Mouse (Mus musculus) adrenal gland, adult 2 months (tissue): Measurements from ENCODE around the gene Rmdn2. TPM values are rescaled to one million over a fixed set of nuclear protein-coding genes. Genes with fewer than 3 reads are reported as not detected.

Experiments used
- DNase-seq: peaks from one replicate; pipeline ENCODE4 v3.0.0; 2021
- polyA plus RNA-seq: library from polyadenylated mRNA; depleted of rRNA; stranded (reverse); fragments of >200 nt; gene quantifications from 2 replicates; pipeline ENCODE4 v1.2.3, GENCODE M21; 2012
- total RNA-seq, 2 experiments: library from RNA; stranded (reverse); gene quantifications; 2 replicates each; pipeline ENCODE4 v1.2.3; 2021

Rmdn2 gene
- total and polyA plus RNA-seq, 3 experiments, result 9.5 to 503 (median 281) TPM

- DNase-seq, result no peak
Observed at GRCm38 (mm10) chr17:79615897-79616296, 4.2 kb downstream of the Rmdn2 start.

- DNase-seq, result peak; percentile 48
Observed at GRCm38 (mm10) chr17:79616621-79617020, 5.0 kb downstream of the Rmdn2 start.

- DNase-seq, result peak; percentile 47
Observed at GRCm38 (mm10) chr17:79618455-79618854, 6.8 kb downstream of the Rmdn2 start.

DNA sequence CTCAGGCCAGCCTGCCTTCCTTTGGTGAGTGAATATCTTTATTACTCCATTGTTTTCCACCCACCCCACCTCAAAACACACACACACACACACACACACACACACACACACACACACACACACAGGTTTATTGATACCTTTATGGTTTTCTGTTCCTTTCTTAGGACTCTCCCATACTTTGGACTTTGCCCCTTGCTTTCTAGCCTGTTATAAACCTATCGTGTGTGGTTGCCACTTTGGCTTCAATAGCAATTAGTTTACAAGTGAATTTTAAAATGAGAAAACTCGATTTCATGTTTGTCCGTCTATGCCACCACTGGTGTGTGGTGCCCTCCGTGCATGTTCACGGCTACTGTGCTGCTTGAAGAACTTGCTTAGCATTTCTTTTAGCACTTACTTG lies 7.3 kb downstream of the Rmdn2 start:
- no peak for DNase-seq

DNA sequence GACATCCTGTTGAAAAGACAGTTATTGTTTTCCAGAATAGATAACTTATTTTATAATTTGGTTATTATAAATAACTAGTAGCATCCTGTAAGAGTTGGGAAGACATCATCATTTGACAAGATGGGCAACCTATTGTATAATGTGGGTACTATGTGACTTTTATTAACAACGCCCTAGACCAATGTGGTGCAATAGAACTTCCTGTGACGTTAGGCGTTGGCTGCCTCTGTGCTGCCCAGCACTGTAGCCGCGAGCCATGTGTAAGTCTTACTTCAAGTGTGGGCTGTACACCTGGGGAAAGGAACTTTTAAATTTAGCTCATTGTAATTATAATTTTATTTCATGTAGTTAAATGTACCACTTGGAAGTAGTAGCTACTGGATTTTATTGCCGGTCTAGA lies 10.4 kb downstream of the Rmdn2 start:
- DNase-seq, result no peak

GRCm38 (mm10) chr17:79622574-79622973 lies 10.9 kb downstream of the Rmdn2 start:
- DNase-seq, result no peak

- DNase-seq, result no peak
Observed at GRCm38 (mm10) chr17:79623841-79624240, 12.2 kb downstream of the Rmdn2 start.

- no peak for DNase-seq
Observed at GRCm38 (mm10) chr17:79626241-79626816, 14.7 kb downstream of the Rmdn2 start.

- DNase-seq, result peak; percentile 53
Observed at GRCm38 (mm10) chr17:79649893-79650292, 38.2 kb downstream of the Rmdn2 start.

- DNase-seq, result no peak
Observed at GRCm38 (mm10) chr17:79650297-79650696, 38.6 kb downstream of the Rmdn2 start.

DNA sequence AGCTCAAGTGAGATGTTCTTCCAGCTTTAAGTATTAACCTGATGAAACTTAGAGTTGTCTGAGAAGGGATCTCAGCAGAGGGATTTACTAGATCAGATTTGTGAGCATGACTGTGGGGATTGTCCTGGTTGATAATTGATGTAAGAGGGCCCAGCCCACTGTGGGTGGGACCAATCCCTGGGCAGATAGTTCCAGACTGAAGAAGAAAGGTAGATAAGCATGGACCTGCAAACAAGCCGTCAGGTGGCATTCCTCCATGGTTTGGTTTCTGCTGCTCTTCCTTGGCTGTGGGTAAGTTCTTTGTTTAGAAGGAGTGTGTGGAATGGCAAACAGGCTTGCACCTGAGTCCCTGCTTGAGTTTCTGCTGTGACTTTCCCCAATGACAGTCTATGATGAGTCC lies 41.5 kb downstream of the Rmdn2 start:
- DNase-seq, result no peak

DNA sequence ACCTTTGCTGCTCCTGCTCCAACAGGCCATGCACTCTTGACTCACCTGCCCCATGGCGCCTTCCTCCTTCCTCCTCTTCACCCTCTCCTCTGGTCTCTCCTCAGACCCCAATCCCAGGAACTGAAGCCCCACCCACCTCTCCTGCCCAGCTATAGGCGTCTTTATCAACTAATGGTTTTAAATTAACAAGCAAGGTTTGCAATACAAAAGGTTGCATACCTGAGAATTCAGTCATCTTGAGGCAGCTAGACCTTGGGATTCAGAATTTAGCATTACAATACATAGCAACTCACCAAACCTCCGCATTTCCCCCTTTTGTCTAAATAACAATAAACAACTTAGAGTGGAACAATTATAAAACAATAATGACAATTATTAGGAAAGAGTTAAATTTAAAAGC lies 42.5 kb downstream of the Rmdn2 start:
- no peak for DNase-seq

- DNase-seq, result no peak
Observed at GRCm38 (mm10) chr17:79657785-79658184, 46.1 kb downstream of the Rmdn2 start.

DNA sequence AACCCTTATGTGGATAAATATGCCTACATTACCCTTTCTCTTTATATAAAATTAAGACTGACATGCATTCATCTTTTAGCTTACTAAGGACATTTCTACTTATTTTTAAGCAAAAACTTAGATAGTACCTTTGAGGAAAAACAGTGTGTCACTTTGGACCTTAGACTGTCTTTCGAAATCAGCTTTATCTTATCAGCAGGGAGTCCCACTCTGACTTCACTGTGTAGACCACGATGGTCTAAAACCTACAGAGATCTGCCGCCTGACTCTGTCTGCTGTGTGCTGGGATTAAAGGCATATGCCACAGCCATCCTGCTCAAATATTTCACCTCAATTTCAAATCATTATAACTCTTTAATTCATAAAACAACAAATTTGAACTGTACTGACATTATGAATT lies 46.8 kb downstream of the Rmdn2 start:
- DNase-seq, result no peak

GRCm38 (mm10) chr17:79658863-79659262 lies 47.2 kb downstream of the Rmdn2 start:
- DNase-seq, result peak; percentile 30

DNA sequence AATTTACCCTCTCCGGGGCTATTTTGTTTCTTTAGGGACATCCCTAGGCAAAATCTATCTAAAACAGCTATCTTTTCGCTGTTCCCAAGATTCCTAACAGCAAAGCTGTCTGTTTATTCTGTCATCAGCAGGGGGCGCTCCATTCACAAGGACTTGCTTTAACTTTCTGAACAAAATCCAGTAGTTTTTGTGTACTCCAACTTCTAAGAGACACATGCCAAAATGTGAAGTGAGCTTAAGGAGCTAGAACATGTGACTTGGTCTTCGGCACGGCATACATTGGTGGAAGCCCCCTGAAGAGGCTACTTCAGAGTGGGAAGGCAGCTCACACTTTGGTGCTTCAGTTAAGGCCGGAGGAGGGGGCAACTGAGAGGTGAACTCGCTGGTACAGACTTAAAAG lies 49.7 kb downstream of the Rmdn2 start:
- peak; percentile 52 for DNase-seq

DNA sequence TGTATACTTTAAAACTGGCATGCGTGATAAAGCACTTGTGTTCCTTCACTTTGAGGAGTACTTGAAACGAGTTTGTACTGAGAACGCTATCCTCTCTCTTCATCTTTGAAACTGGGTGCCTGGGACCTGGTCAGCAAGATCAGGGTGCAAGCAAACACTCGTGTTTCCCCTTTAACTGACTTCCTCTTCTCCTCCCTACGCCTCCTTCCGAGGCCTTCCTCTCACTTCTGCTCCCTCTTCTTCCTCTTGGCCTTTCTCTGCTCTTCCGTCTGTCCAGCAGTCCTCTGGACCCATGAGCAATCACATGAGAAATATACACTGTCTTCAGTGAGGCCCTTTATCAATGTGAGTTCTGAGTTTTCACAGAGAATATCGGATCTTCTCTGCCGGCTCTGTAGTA lies 50.2 kb downstream of the Rmdn2 start:
- no peak for DNase-seq

DNA sequence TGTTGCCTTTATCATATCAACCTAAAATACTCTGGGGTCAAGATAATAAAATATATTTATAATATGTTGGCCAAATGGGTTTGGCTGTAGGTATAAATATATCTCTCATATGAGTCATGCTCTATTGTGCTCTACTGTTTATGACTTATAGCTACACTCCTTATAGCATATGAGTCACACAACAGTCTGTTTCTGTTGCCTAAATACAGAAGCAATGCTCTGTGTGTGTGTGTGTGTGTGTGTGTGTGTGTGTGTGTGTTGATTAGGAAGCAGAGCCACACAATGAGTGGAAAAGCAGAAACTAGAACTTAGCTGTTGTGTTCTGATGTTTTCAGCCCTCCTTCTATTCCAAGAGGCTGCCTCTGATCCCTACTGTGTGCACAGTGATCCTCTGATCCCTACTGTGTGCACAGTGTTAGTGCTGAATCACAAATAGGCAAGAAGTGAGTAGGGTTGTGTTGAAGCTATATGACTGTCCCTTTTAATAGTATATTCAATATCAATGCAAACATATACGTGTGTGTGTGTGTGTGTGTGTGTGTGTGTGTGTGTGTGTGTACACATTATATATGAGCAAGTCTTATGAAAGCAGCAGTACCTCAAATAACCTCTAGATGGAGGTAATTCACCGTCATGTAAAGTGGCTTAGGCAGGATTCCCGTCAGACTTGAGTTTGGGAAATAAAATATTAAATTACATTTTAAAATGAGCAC lies 51.9 kb downstream of the Rmdn2 start:
- DNase-seq, result no peak

DNA sequence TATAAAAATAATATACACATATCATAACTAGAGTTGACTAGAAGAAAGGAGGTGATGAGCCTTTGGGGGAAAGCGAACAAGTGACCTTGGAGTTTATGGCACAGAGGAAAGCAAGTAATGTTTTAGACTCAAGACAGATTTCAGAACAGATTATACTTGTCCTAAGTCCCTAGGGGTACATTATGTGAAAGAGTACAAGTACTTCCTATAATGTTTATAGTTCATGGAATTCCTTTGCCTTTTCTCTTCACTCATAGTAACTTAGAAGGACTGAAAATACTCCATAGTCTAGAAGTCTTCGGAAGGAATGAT lies 52.4 kb downstream of the Rmdn2 start:
- no peak for DNase-seq

DNA sequence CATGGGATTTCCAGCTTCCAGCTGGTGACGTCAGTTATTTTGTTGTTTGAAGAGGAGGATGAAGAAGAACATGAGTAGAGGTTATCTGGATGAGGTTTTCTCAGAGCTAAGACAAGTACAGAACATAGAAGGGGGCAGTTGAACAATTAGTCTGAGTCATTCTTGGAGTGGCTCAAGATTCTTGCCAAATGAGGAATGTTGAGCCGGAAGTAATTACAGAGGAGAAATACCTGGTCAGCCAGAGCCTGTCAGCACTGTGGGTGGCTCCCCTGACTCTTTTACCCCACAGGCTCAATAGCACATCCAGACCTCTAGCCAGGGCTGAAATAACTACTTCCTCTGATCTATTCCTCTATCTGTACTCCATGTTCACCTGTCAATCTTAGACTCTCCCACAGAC lies 59.2 kb downstream of the Rmdn2 start:
- DNase-seq, result no peak

- DNase-seq, result no peak
Observed at GRCm38 (mm10) chr17:79695106-79695505, 83.4 kb downstream of the Rmdn2 start.

DNA sequence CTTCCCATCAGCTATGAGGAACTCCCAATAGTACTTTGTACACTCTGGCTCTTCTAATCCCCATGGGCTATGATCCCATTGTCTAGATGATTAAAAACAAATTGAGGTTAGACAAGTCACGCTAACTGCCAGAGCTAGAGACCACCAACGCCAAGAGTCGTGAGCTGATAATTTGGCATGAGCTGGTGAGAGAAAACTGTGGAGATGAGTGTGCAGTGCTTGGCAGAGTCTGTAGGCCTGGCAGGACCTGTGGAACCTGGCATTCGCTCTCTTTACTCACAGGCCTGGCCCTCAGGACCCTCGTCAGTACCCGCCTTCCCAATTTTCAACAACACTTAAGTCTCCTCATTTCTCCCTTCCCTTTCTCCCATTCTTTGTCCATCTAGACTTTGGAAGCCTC lies 83.9 kb downstream of the Rmdn2 start:
- no peak for DNase-seq

DNA sequence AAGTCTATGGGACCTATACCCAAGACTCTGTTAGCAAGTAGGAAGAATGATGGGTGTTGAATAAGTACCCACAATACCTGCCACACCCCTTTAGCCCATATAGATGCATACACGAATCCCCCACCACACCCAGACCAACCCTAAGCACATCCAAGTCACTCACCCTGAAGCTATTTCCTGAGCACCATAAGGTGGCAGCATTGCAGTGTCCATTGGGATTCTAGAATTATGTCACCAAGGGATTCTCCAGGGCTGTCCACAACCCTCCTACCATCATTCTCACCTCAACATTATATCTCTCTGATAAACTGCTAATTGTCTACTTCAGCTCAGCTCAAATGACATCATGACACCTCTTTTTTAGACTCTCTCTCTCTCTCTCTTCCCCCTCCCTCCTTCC lies 87.5 kb downstream of the Rmdn2 start:
- peak; percentile 49 for DNase-seq

DNA sequence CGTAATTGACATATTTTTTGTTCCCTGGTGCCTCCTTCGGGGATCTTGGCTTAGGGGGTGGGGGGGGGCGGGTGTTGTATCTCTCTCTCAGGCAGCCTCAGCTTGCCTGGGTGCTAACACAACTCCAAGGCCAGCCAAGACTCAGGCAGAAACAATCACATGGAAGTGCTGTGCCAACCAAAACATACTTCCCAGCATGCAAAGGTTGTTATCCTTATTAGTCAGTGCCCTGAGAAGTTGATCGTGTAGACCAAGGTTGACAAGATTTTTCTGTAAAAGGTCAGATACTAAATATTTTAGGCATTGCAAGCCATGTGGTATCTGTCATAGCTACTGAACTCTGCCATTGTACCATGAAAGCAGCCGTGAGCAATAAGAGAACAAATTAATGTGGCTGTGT lies 89.2 kb downstream of the Rmdn2 start:
- DNase-seq, result peak; percentile 74
